Mouse (Mus musculus) forebrain, embryonic 13.5 days (tissue): ENCODE results near the gene Arhgap18. TPM values are rescaled to one million over a fixed set of nuclear protein-coding genes. Genes with fewer than 3 reads are reported as not detected.
"Not testable (repeated sequence)": the region's sequence is repeated elsewhere in the genome, so short reads cannot be mapped to it uniquely, and the experiment has no call there.

Experiments
- ATAC-seq: fragments of 200-750 bp; cut with Nextera tagmentation; 2 replicates; pipeline ENCODE4 v1.8.0; 2017
- H3K27ac ChIP-seq: fragments of 300-500 bp; sonication (generic); 2 replicates; pipeline ENCODE4 v1.5.1; 2015; ENCODE audit warnings: inconsistent platforms, mild to moderate bottlenecking, moderate library complexity
- H3K27me3 ChIP-seq: fragments of 300-500 bp; sonication (generic); 2 replicates; pipeline ENCODE4 v1.6.1; 2015; ENCODE audit warnings: mild to moderate bottlenecking, inconsistent platforms
- H3K36me3 ChIP-seq: fragments of 300-500 bp; sonication (generic); 2 replicates; pipeline ENCODE4 v1.6.1; 2015; ENCODE audit warnings: mild to moderate bottlenecking, inconsistent platforms; ENCODE audit not compliant: poor library complexity, severe bottlenecking
- H3K4me1 ChIP-seq: fragments of 300-500 bp; sonication (generic); 2 replicates; pipeline ENCODE4 v1.6.1; 2015; ENCODE audit warnings: inconsistent platforms
- H3K4me2 ChIP-seq: fragments of 300-500 bp; sonication (generic); 2 replicates; pipeline ENCODE4 v1.6.1; 2015; ENCODE audit warnings: inconsistent platforms, mild to moderate bottlenecking, moderate library complexity
- H3K4me3 ChIP-seq: fragments of 300-500 bp; sonication (generic); 2 replicates; pipeline ENCODE4 v1.5.1; 2015; ENCODE audit warnings: mild to moderate bottlenecking, inconsistent platforms
- H3K9ac ChIP-seq: fragments of 300-500 bp; sonication (generic); 2 replicates; pipeline ENCODE4 v1.6.1; 2015; ENCODE audit warnings: mild to moderate bottlenecking, inconsistent platforms
- H3K9me3 ChIP-seq: fragments of 300-500 bp; sonication (generic); replicated peaks from 2 replicates; pipeline ENCODE4 v1.6.1; 2016; ENCODE audit warnings: inconsistent platforms
- WGBS: fragments of 180-500 bp; shearing (Covaris S2); methylation state at CpG from one replicate; pipeline ENCODE4 v1.1.7; 2015; 5-methylcytosine and 5-hydroxymethylcytosine counted together
- polyA plus RNA-seq: library from polyadenylated mRNA; unstranded; fragments of >200 nt; fragmentation: Nextera tagmentation; extraction: Ambion mirVana; gene quantifications from 2 replicates; pipeline ENCODE4 v1.2.1, GENCODE M21; 2015

Arhgap18 gene
- polyA plus RNA-seq, 1 experiment from 2014 or later = 20.3 TPM

DNA sequence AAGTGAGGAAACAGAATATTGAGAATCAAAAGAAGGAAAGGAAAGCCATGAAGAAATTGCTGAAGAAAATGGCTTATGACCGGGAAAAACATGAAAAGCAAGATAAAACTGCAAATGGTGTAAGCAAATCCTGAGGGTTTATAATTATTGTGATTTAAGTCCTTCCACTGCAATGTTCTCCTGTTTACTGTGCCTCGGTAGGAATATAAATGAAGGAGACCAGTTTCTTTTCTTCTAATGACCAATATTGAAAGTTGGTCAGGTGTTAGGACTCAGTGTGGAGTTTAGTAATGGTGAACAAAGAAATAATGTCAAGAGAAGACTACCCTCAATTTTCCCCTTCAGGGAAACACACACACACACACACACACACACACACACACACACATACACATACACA is 136.5 kb downstream of the Arhgap18 start:
- no peaks in the 10 kb centered on the region for H3K27me3 ChIP-seq
- no peak overlapping the region for H3K9ac ChIP-seq
- no peak overlapping the region for H3K4me3 ChIP-seq
- 33% methylated on average over 2 of the region's 2 CpGs for WGBS
- no peaks in the 10 kb centered on the region for H3K36me3 ChIP-seq
- no peaks in the 10 kb centered on the region for H3K9me3 ChIP-seq
- H3K4me2 ChIP-seq = no peak overlapping the region
- H3K27ac ChIP-seq = no peak overlapping the region
- ATAC-seq = no peak
- H3K4me1 ChIP-seq = 0 out of 2 replicates have a peak, but pooled peaks cover 3% of the 10 kb centered on the region

- Histone ChIP-seq H3K27me3 (no peaks in the 10 kb centered on the region), H3K4me2 (no peak overlapping the region), H3K27ac (no peak overlapping the region), H3K4me1 (0 out of 2 replicates have a peak, but pooled peaks cover 3% of the 10 kb centered on the region), H3K4me3 (no peak overlapping the region), H3K9me3 (no peaks in the 10 kb centered on the region), H3K36me3 (no peaks in the 10 kb centered on the region), H3K9ac (no peak overlapping the region)
- ATAC-seq = peak; percentile 92
- 5% methylated on average over 4 of the region's 4 CpGs for WGBS
Measured at GRCm38 (mm10) chr10:26890269-26890955, 137.2 kb downstream of the Arhgap18 start.

- no peaks in the 10 kb centered on the region for H3K9me3 ChIP-seq
- H3K27ac ChIP-seq = no peak overlapping the region
- 78% methylated on average over 1 of the region's 1 CpGs for WGBS
- no peak overlapping the region for H3K4me3 ChIP-seq
- H3K9ac ChIP-seq = no peak overlapping the region
- no peak for ATAC-seq
- H3K36me3 ChIP-seq = no peaks in the 10 kb centered on the region
- no peaks in the 10 kb centered on the region for H3K27me3 ChIP-seq
- 0 out of 2 replicates have a peak, but pooled peaks cover 3% of the 10 kb centered on the region for H3K4me1 ChIP-seq
- H3K4me2 ChIP-seq = no peak overlapping the region
Measured at GRCm38 (mm10) chr10:26893091-26893490, 139.9 kb downstream of the Arhgap18 start.

- no peak overlapping the region for H3K4me3 ChIP-seq
- H3K4me1 ChIP-seq = no peaks in the 10 kb centered on the region
- H3K9ac ChIP-seq = no peak overlapping the region
- H3K4me2 ChIP-seq = no peak overlapping the region
- 81% methylated on average over 6 of the region's 6 CpGs for WGBS
- ATAC-seq = no peak
- H3K36me3 ChIP-seq = no peaks in the 10 kb centered on the region
- no peak overlapping the region for H3K27ac ChIP-seq
- no peaks in the 10 kb centered on the region for H3K27me3 ChIP-seq
- H3K9me3 ChIP-seq = no peaks in the 10 kb centered on the region
Measured at GRCm38 (mm10) chr10:26895726-26896125, 142.5 kb downstream of the Arhgap18 start.

- Histone ChIP-seq H3K9ac (no peak overlapping the region), H3K36me3 (no peaks in the 10 kb centered on the region), H3K27ac (no peak overlapping the region), H3K27me3 (no peaks in the 10 kb centered on the region), H3K4me2 (no peak overlapping the region), H3K4me3 (no peak overlapping the region), H3K9me3 (no peaks in the 10 kb centered on the region), H3K4me1 (no peaks in the 10 kb centered on the region)
- WGBS = 86% methylated on average over 1 of the region's 1 CpGs
- ATAC-seq = no peak
Measured at GRCm38 (mm10) chr10:26900426-26900825, 147.2 kb downstream of the Arhgap18 start.

DNA sequence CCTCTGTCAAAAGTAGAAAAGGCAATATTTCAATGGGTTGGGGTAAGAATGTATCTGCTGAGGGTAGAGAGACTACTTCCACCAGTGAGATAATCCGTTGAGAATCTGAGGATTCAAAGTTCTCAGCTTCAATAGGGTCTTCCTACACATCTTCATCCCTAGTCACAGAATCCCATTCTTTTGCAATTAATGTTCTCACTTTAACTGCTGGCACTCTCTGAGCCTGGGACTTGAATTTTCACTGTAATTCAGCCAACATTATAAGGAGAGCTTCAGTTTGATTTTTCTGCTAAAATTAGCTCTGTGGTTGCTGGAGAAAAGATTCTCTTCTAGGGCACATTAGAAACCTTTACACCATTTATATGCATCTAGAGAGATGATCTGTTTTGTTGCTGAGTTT is 150.6 kb downstream of the Arhgap18 start:
- Histone ChIP-seq H3K9me3 (no peaks in the 10 kb centered on the region), H3K4me1 (no peaks in the 10 kb centered on the region), H3K27ac (no peak overlapping the region), H3K27me3 (no peaks in the 10 kb centered on the region), H3K9ac (no peak overlapping the region), H3K4me3 (no peak overlapping the region), H3K36me3 (no peaks in the 10 kb centered on the region; the same call in 1 of the 2 replicates), H3K4me2 (no peak overlapping the region)
- ATAC-seq = no peak
- WGBS = 82% methylated on average over 1 of the region's 1 CpGs

DNA sequence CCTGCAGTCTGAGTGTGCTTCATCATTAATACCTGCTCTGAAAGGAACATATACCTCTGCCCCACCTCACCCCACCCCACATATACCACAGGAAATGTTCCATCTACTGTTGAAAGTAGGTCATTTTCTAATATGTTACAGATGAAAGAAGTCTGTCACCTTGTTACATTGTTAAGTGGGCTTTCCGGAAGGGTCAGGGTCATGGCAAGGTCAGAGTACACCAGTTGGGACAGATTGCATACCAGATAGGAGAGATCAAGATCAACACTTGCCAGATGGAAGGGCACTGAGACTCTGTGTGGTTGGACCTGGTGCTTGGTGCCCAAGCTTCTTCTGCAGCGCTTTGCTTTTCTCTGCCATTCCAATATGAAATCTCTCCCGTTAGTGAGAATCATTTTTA is 158.0 kb downstream of the Arhgap18 start:
- no peak overlapping the region for H3K9ac ChIP-seq
- peaks cover 12% of the 10 kb centered on the region; the same call in 1 of the 2 replicates for H3K4me1 ChIP-seq
- H3K4me3 ChIP-seq = no peak overlapping the region
- H3K27ac ChIP-seq = no peak overlapping the region
- no peak overlapping the region for H3K4me2 ChIP-seq
- H3K36me3 ChIP-seq = no peaks in the 10 kb centered on the region; the same call in 1 of the 2 replicates
- no peak for ATAC-seq
- 91% methylated on average over 3 of the region's 3 CpGs for WGBS
- H3K9me3 ChIP-seq = no peaks in the 10 kb centered on the region
- no peaks in the 10 kb centered on the region for H3K27me3 ChIP-seq

DNA sequence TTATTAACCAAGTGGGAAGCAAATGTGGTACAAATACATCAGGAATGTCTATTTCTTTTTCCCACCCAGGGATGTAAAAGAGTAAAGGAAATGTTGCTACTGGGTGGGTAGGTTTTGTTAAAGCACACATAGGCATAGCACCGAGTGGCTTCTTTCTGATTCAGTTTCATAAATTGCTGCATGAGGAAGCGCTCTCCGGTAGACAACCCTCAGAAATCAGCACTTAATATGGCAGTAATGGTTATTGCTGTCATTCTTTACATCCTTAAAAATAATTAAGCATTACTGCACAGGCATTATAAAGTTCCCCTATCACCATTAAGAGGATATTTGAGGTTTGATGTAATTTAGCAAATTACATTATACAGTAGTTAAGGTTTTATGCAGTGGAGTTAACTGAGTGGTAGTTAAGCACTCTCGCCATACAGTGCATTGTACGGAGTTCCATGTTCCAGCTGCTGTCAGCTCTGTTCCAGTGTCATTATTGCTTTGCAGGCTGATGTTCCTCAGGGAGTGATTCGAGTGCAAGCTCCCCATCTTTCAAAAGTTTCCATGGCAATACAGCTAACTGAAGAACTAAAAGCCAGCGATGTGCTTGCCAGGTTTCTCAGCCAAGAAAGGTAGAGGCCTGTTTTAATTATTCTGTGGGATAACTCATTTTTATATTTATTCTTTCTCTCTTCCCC is 159.0 kb downstream of the Arhgap18 start:
- ATAC-seq = peak; percentile 84
- Histone ChIP-seq H3K9me3 (no peaks in the 10 kb centered on the region), H3K27me3 (no peaks in the 10 kb centered on the region), H3K4me1 (peaks cover 12% of the 10 kb centered on the region; the same call in 1 of the 2 replicates), H3K4me2 (no peak overlapping the region), H3K4me3 (no peak overlapping the region), H3K36me3 (no peaks in the 10 kb centered on the region), H3K9ac (no peak overlapping the region), H3K27ac (no peak overlapping the region)
- WGBS = 44% methylated on average over 7 of the region's 7 CpGs

GRCm38 (mm10) chr10:26912807-26913206 is 159.6 kb downstream of the Arhgap18 start:
- peak; percentile 55 for ATAC-seq
- peaks cover 12% of the 10 kb centered on the region; the same call in 1 of the 2 replicates for H3K4me1 ChIP-seq
- H3K27me3 ChIP-seq = no peaks in the 10 kb centered on the region
- H3K9ac ChIP-seq = no peak overlapping the region
- 33% methylated on average over 1 of the region's 1 CpGs for WGBS
- no peaks in the 10 kb centered on the region for H3K9me3 ChIP-seq
- H3K4me3 ChIP-seq = no peak overlapping the region
- no peak overlapping the region for H3K27ac ChIP-seq
- no peaks in the 10 kb centered on the region for H3K36me3 ChIP-seq
- H3K4me2 ChIP-seq = no peak overlapping the region

GRCm38 (mm10) chr10:26919307-26919977 is 166.2 kb downstream of the Arhgap18 start:
- Histone ChIP-seq H3K27ac (no peak overlapping the region), H3K27me3 (no peaks in the 10 kb centered on the region), H3K36me3 (no peaks in the 10 kb centered on the region), H3K4me3 (no peak overlapping the region), H3K9ac (no peak overlapping the region), H3K4me2 (no peak overlapping the region), H3K9me3 (no peaks in the 10 kb centered on the region), H3K4me1 (no peaks in the 10 kb centered on the region)
- ATAC-seq = peak; percentile 82
- 34% methylated on average over 5 of the region's 5 CpGs for WGBS

GRCm38 (mm10) chr10:26920383-26920979 is 167.3 kb downstream of the Arhgap18 start:
- Histone ChIP-seq H3K36me3 (no peaks in the 10 kb centered on the region), H3K9me3 (no peaks in the 10 kb centered on the region), H3K4me2 (no peak overlapping the region), H3K4me1 (no peaks in the 10 kb centered on the region), H3K9ac (no peak overlapping the region), H3K27me3 (no peaks in the 10 kb centered on the region), H3K27ac (no peak overlapping the region), H3K4me3 (no peak overlapping the region)
- no peak for ATAC-seq
- WGBS = 52% methylated on average over 8 of the region's 8 CpGs

GRCm38 (mm10) chr10:26936056-26936455 is 182.8 kb downstream of the Arhgap18 start:
- H3K27me3 ChIP-seq = not testable (repeated sequence)
- WGBS = 84% methylated on average over 6 of the region's 6 CpGs

More at GRCm38 (mm10) chr10:26936056-26936455, 182.8 kb downstream of the Arhgap18 start:
- H3K9me3 ChIP-seq, ATAC-seq, H3K27ac ChIP-seq, H3K36me3 ChIP-seq, H3K4me1 ChIP-seq, H3K9ac ChIP-seq, H3K4me2 ChIP-seq, H3K4me3 ChIP-seq: not testable (repeated sequence)
